Mouse (Mus musculus): ENCODE measurements around the gene Ppip5k2. TPM values are rescaled to one million over a fixed set of nuclear protein-coding genes. Genes with fewer than 3 reads are reported as not detected.

Gene Ppip5k2
- total RNA-seq, 1 experiment = 38.8 TPM

DNA sequence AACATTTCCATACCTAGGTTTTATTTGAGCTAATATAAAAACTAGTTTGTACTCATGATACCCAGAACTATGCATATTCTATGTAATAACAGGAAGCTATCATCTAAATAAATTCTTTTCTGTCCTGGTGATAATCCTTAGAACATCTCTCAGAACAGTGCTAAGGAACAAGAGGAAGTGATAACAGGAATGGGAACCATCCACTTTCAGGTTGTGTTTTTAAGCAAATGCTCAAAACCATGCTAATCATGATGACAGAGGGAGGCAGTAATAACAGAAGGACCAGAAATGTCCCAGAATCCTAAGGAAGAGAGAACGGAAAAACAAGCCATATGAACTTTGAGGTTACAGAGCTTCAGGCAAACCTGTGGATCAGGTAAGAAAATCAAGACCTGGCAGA lies 72.9 kb downstream of the Ppip5k2 start:
- in situ Hi-C loops (cut with MboI; ENCODE audit: low sequenced_read_pairs in 2 of 2, unreplicated experiment in 2 of 2) = loop anchor here in 1 of 2 experiments (25.0 kb wide), 1 partner anchor 660 kb away; no protein-coding TSS in a partner anchor
- no peak overlapping the region for H3K4me3 ChIP-seq (ENCODE audit: insufficient read depth in 1 of 2, low read depth in 1 of 2, low read length in 2 of 2, poor library complexity in 1 of 2, severe bottlenecking in 1 of 2)
- no peak overlapping the region for H3K27ac ChIP-seq (ENCODE audit: insufficient read depth, low read depth, low read length, poor library complexity, severe bottlenecking)
- no peak for TF ChIP-seq ZNF384 (IDR thresholded peaks at IDR 0.05; ENCODE audit: low read depth, low read length)
- no peak for TF ChIP-seq HCFC1 (IDR thresholded peaks at IDR 0.05; ENCODE audit: borderline replicate concordance, insufficient read depth, low read length)
- TF ChIP-seq ZC3H11A (IDR thresholded peaks at IDR 0.05; ENCODE audit: borderline replicate concordance, low read depth, low read length) = no peak
- TF ChIP-seq CHD2 (IDR thresholded peaks at IDR 0.05; ENCODE audit: low read depth, low read length) = no peak
- no peak for TF ChIP-seq MAFK (IDR thresholded peaks at IDR 0.05; ENCODE audit: insufficient read depth, low read depth, low read length)
- no peaks in the 10 kb centered on the region for H3K36me3 ChIP-seq (ENCODE audit: control insufficient read depth, insufficient read depth, low read length, poor library complexity, severe bottlenecking)
- no peaks in the 10 kb centered on the region for H3K9me3 ChIP-seq (ENCODE audit: control insufficient read depth, insufficient read depth, low read depth, low read length)
- no peak overlapping the region for H3K9ac ChIP-seq (ENCODE audit: insufficient read depth, low read depth, low read length, poor library complexity, severe bottlenecking)
- no peak for DNase-seq (ENCODE audit: low read depth, low spot score)
- no peaks in the 10 kb centered on the region for H3K4me1 ChIP-seq (ENCODE audit: control insufficient read depth in 2 of 2, insufficient read depth in 2 of 2, low read length in 2 of 2, poor library complexity in 1 of 2)

DNA sequence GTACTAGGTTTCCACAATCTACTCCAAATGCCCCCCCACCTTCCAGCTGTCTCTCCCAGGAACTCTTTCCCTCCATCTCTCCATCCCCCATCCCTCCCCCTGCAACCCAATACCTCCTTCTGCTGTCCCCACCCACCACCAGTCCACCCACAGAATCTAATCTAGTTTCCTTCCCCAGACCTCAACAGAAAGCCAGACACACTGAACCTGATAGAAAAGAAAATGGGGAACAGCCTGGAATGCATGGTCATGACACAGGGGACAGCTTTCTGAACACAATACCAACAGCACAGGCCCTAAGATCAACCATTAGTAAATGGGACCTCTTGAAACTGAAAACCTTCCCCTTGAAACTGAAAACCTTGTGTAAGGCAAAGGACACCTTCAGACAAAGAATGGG lies 76.4 kb downstream of the Ppip5k2 start:
- H3K4me3 ChIP-seq (ENCODE audit: insufficient read depth in 1 of 2, low read depth in 1 of 2, low read length in 2 of 2, poor library complexity in 1 of 2, severe bottlenecking in 1 of 2) = no peak overlapping the region
- no peak overlapping the region for H3K9ac ChIP-seq (ENCODE audit: insufficient read depth, low read depth, low read length, poor library complexity, severe bottlenecking)
- no peak for DNase-seq (ENCODE audit: low read depth, low spot score)
- H3K4me1 ChIP-seq (ENCODE audit: control insufficient read depth in 2 of 2, insufficient read depth in 2 of 2, low read length in 2 of 2, poor library complexity in 1 of 2) = no peaks in the 10 kb centered on the region
- in situ Hi-C loops (cut with MboI; ENCODE audit: low sequenced_read_pairs in 2 of 2, unreplicated experiment in 2 of 2) = loop anchor here in 1 of 2 experiments (25.0 kb wide), 1 partner anchor 657 kb away; no protein-coding TSS in a partner anchor
- H3K9me3 ChIP-seq (ENCODE audit: control insufficient read depth, insufficient read depth, low read depth, low read length) = no peaks in the 10 kb centered on the region
- H3K27ac ChIP-seq (ENCODE audit: insufficient read depth, low read depth, low read length, poor library complexity, severe bottlenecking) = no peak overlapping the region
- no peak for TF ChIP-seq CHD2 (IDR thresholded peaks at IDR 0.05; ENCODE audit: low read depth, low read length)
- TF ChIP-seq HCFC1 (IDR thresholded peaks at IDR 0.05; ENCODE audit: borderline replicate concordance, insufficient read depth, low read length) = no peak
- no peak for TF ChIP-seq ZNF384 (IDR thresholded peaks at IDR 0.05; ENCODE audit: low read depth, low read length)
- TF ChIP-seq ZC3H11A (IDR thresholded peaks at IDR 0.05; ENCODE audit: borderline replicate concordance, low read depth, low read length) = no peak
- no peak for TF ChIP-seq MAFK (IDR thresholded peaks at IDR 0.05; ENCODE audit: insufficient read depth, low read depth, low read length)
- H3K36me3 ChIP-seq (ENCODE audit: control insufficient read depth, insufficient read depth, low read length, poor library complexity, severe bottlenecking) = no peaks in the 10 kb centered on the region

DNA sequence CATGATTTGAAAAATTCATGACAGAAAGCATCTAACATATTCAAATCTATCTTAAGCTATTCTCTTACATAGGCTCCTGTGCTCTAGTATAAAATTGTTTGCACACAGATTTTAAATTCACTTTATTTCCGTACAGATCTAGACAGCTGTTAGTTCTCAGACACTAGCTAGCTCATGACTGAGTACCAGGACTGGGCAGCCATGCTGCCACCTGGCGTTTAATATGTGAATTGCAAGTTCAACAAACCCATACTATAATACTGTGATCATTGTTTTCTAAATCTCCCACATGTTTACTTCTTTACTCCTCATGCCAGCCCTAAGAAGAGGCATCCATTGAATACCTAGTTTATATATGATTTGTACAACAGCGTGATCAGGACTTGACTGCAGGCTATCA lies 81.5 kb downstream of the Ppip5k2 start:
- Histone ChIP-seq H3K9me3 (ENCODE audit: control insufficient read depth, insufficient read depth, low read depth, low read length) (no peaks in the 10 kb centered on the region), H3K36me3 (ENCODE audit: control insufficient read depth, insufficient read depth, low read length, poor library complexity, severe bottlenecking) (no peaks in the 10 kb centered on the region), H3K27ac (ENCODE audit: insufficient read depth, low read depth, low read length, poor library complexity, severe bottlenecking) (no peak overlapping the region), H3K9ac (ENCODE audit: insufficient read depth, low read depth, low read length, poor library complexity, severe bottlenecking) (no peak overlapping the region), H3K4me1 (ENCODE audit: control insufficient read depth in 2 of 2, insufficient read depth in 2 of 2, low read length in 2 of 2, poor library complexity in 1 of 2) (no peaks in the 10 kb centered on the region), H3K4me3 (ENCODE audit: insufficient read depth in 1 of 2, low read depth in 1 of 2, low read length in 2 of 2, poor library complexity in 1 of 2, severe bottlenecking in 1 of 2) (no peak overlapping the region)
- TF ChIP-seq ZC3H11A (IDR thresholded peaks at IDR 0.05; ENCODE audit: borderline replicate concordance, low read depth, low read length) (peak; percentile 79), HCFC1 (IDR thresholded peaks at IDR 0.05; ENCODE audit: borderline replicate concordance, insufficient read depth, low read length) (no peak)
- in situ Hi-C loops (cut with MboI; ENCODE audit: low sequenced_read_pairs in 2 of 2, unreplicated experiment in 2 of 2) = loop anchor here in 1 of 2 experiments (25.0 kb wide), 1 partner anchor 651 kb away; no protein-coding TSS in a partner anchor
- DNase-seq (ENCODE audit: low read depth, low spot score) = peak; percentile 41

DNA sequence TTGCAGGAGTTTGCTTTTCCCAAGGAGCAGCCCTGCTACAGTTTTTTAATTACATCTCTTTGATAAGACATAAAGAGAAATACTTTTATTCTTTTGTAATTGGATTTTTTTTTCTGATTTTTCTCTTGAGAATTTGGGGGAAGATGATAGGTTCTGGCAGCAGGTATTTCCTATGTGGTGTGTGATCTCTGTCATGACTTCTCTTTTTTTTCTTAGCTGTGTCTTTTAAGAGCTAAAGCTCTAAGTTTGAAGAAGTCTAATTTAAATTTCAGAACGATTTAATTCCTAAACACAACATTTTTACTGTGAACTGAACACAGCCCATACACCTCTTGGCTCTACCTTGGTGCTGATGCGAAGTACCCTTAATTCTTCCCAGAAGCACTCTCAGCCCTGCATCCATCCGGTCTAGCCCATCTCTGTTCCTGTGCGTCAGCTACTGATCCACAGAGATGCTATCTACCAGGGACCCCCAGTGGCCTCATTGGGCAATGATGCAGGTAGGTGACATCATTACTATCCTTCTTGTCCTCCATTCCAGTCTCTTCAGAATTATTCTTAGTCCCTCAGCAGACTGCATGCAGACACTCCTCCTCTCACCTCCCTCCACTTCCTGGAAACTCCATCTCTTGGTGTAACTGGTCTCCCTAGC lies 93.6 kb downstream of the Ppip5k2 start:
- TF ChIP-seq ZNF384 (IDR thresholded peaks at IDR 0.05; ENCODE audit: low read depth, low read length) (no peak), CHD2 (IDR thresholded peaks at IDR 0.05; ENCODE audit: low read depth, low read length) (no peak), HCFC1 (IDR thresholded peaks at IDR 0.05; ENCODE audit: borderline replicate concordance, insufficient read depth, low read length) (no peak), MAFK (IDR thresholded peaks at IDR 0.05; ENCODE audit: insufficient read depth, low read depth, low read length) (no peak), ZC3H11A (IDR thresholded peaks at IDR 0.05; ENCODE audit: borderline replicate concordance, low read depth, low read length) (no peak)
- H3K27ac ChIP-seq (ENCODE audit: insufficient read depth, low read depth, low read length, poor library complexity, severe bottlenecking) = no peak overlapping the region
- DNase-seq (ENCODE audit: low read depth, low spot score) = no peak
- in situ Hi-C loops (cut with MboI; ENCODE audit: low sequenced_read_pairs in 2 of 2, unreplicated experiment in 2 of 2) = loop anchor here in 1 of 2 experiments (25.0 kb wide), 1 partner anchor 639 kb away; no protein-coding TSS in a partner anchor
- H3K9me3 ChIP-seq (ENCODE audit: control insufficient read depth, insufficient read depth, low read depth, low read length) = no peaks in the 10 kb centered on the region
- H3K4me1 ChIP-seq (ENCODE audit: control insufficient read depth in 2 of 2, insufficient read depth in 2 of 2, low read length in 2 of 2, poor library complexity in 1 of 2) = no peaks in the 10 kb centered on the region
- no peak overlapping the region for H3K9ac ChIP-seq (ENCODE audit: insufficient read depth, low read depth, low read length, poor library complexity, severe bottlenecking)
- H3K36me3 ChIP-seq (ENCODE audit: control insufficient read depth, insufficient read depth, low read length, poor library complexity, severe bottlenecking) = no peaks in the 10 kb centered on the region
- no peak overlapping the region for H3K4me3 ChIP-seq (ENCODE audit: insufficient read depth in 1 of 2, low read depth in 1 of 2, low read length in 2 of 2, poor library complexity in 1 of 2, severe bottlenecking in 1 of 2)
